In genomic region chr13:97363765-97364164, GRCm38 (mm10) we compare ENCODE assay signal across 13 mouse cellular contexts.
A peak's percentile ranks its signal among the peaks of the same experiment; 100 is the strongest.
DNase-seq lines count a peak whose midpoint lies in the region; ATAC-seq and TF ChIP-seq lines count a peak whose summit lies in the region.
"Had no signal": no experiment of that assay in that cellular context is flagged by ENCODE, and none has a peak within 500 bp of the region (broad histone marks: within the 10 kb centered on the region; RNA-seq: fewer than 3 reads in every experiment).

No protein-coding gene starts in this region.

- H3K9me3 ChIP-seq in limb, embryonic 12.5 days = no peaks in the 10 kb centered on the region
- no peaks in the 10 kb centered on the region for H3K9me3 ChIP-seq in limb, embryonic 10.5 days (replicated peaks)
- H3K9me3 ChIP-seq in intestine, postnatal 0 days (ENCODE audit: control insufficient read depth) = no peaks in the 10 kb centered on the region
- no peaks in the 10 kb centered on the region for H3K9me3 ChIP-seq in stomach, embryonic 14.5 days (ENCODE audit: control insufficient read depth, low read depth, low read length)
- H3K9me3 ChIP-seq: midbrain, embryonic 13.5 days had no signal

- peak; percentile 56; the same call in 1 of the 2 replicates for ATAC-seq in limb, embryonic 12.5 days (ENCODE audit: insufficient number of reproducible peaks, insufficient read depth, low FRiP score, low TSS enrichment, low read depth)
- peak; percentile 62 for ATAC-seq in common myeloid progenitor, adult 5-6 weeks (replicated peaks; ENCODE audit: low read depth, poor library complexity, severe bottlenecking)
- ATAC-seq in intestine, postnatal 0 days = peak; percentile 76
- ATAC-seq in stomach, embryonic 14.5 days (ENCODE audit: insufficient number of reproducible peaks, insufficient read depth, low FRiP score, low read depth) = peak; percentile 71; the same call in 1 of the 2 replicates
- no peak for ATAC-seq in inflammation-experienced regulatory T-cells, adult 6 months
- ATAC-seq: midbrain, embryonic 13.5 days; Patski had no signal

- peaks cover 29% of the 10 kb centered on the region for H3K4me1 ChIP-seq in limb, embryonic 12.5 days (replicated peaks)
- peaks cover 24% of the 10 kb centered on the region for H3K4me1 ChIP-seq in limb, embryonic 10.5 days
- H3K4me1 ChIP-seq in intestine, postnatal 0 days (replicated peaks; ENCODE audit: control insufficient read depth, insufficient read depth, low read length) = no peaks in the 10 kb centered on the region
- H3K4me1 ChIP-seq in stomach, embryonic 14.5 days (ENCODE audit: control insufficient read depth, insufficient read depth, low read length) = peaks cover 18% of the 10 kb centered on the region; the same call in 1 of the 2 replicates

- 44% methylated on average over 5 of the region's 5 CpGs for WGBS in limb, embryonic 12.5 days
- WGBS in limb, embryonic 10.5 days = 86% methylated on average over 5 of the region's 5 CpGs
- 26% methylated on average over 5 of the region's 5 CpGs for WGBS in intestine, postnatal 0 days
- WGBS in stomach, embryonic 14.5 days = 22% methylated on average over 5 of the region's 5 CpGs

- H3K4me2 ChIP-seq in limb, embryonic 12.5 days = no peak overlapping the region
- H3K4me2 ChIP-seq in intestine, postnatal 0 days (replicated peaks; ENCODE audit: low read depth) = no peak overlapping the region
- no peak overlapping the region for H3K4me2 ChIP-seq in stomach, embryonic 14.5 days (replicated peaks; ENCODE audit: low read depth, low read length)
- H3K4me2 ChIP-seq: midbrain, embryonic 13.5 days had no signal

- no peak overlapping the region for H3K9ac ChIP-seq in limb, embryonic 12.5 days (replicated peaks)
- H3K9ac ChIP-seq in intestine, postnatal 0 days (ENCODE audit: low read depth, low read length) = no peak overlapping the region
- no peak overlapping the region for H3K9ac ChIP-seq in stomach, embryonic 14.5 days (replicated peaks; ENCODE audit: low read depth, low read length)
- H3K9ac ChIP-seq: liver, embryonic 14.5 days; midbrain, embryonic 13.5 days had no signal

- no peaks in the 10 kb centered on the region for H3K36me3 ChIP-seq in limb, embryonic 12.5 days
- no peaks in the 10 kb centered on the region for H3K36me3 ChIP-seq in limb, embryonic 10.5 days
- H3K36me3 ChIP-seq in intestine, postnatal 0 days (ENCODE audit: control insufficient read depth, insufficient read depth) = no peaks in the 10 kb centered on the region
- no peaks in the 10 kb centered on the region for H3K36me3 ChIP-seq in stomach, embryonic 14.5 days (ENCODE audit: control insufficient read depth, insufficient read depth, low read length)
- H3K36me3 ChIP-seq: midbrain, embryonic 13.5 days had no signal

- H3K27me3 ChIP-seq in limb, embryonic 12.5 days = peaks cover 16% of the 10 kb centered on the region; the same call in 1 of the 2 replicates
- H3K27me3 ChIP-seq in limb, embryonic 10.5 days (ENCODE audit: low read depth, poor library complexity, severe bottlenecking) = no peaks in the 10 kb centered on the region
- H3K27me3 ChIP-seq in intestine, postnatal 0 days (replicated peaks; ENCODE audit: control insufficient read depth, insufficient read depth, low read length) = no peaks in the 10 kb centered on the region
- H3K27me3 ChIP-seq in stomach, embryonic 14.5 days (ENCODE audit: control insufficient read depth, insufficient read depth, low read length) = no peaks in the 10 kb centered on the region
- H3K27me3 ChIP-seq: Patski had no signal

- DNase-seq in limb, embryonic 10.5 days (ENCODE audit: low spot score) = no peak
- no peak for DNase-seq in cerebellum, adult 9-11 months
- DNase-seq: cerebellum, adult 18-20 months; spleen, adult 18-20 months had no signal

- H3K27ac ChIP-seq in limb, embryonic 12.5 days = no peak overlapping the region
- no peak overlapping the region for H3K27ac ChIP-seq in limb, embryonic 10.5 days
- H3K27ac ChIP-seq in intestine, postnatal 0 days (ENCODE audit: low read depth, low read length) = no peak overlapping the region
- H3K27ac ChIP-seq in stomach, embryonic 14.5 days (ENCODE audit: low read length) = peak overlapping the region; percentile 11; the same call in 1 of the 2 replicates
- H3K27ac ChIP-seq: left cerebral cortex, adult 2 months; liver, embryonic 14.5 days; midbrain, embryonic 13.5 days had no signal

- TF ChIP-seq CTCF in intestine, postnatal 0 days (IDR thresholded peaks at IDR 0.05; ENCODE audit: low read depth) = no peak

- no peak overlapping the region for H3K4me3 ChIP-seq in limb, embryonic 12.5 days (replicated peaks)
- H3K4me3 ChIP-seq in limb, embryonic 10.5 days = no peak overlapping the region
- no peak overlapping the region for H3K4me3 ChIP-seq in intestine, postnatal 0 days (ENCODE audit: low read depth, low read length)
- H3K4me3 ChIP-seq in stomach, embryonic 14.5 days (ENCODE audit: low read depth, low read length) = no peak overlapping the region
- H3K4me3 ChIP-seq: left cerebral cortex, adult 2 months; midbrain, embryonic 13.5 days had no signal
